Mouse (Mus musculus) midbrain, embryonic 12.5 days (tissue): ENCODE measurements around the gene Hirip3. TPM values are rescaled to one million over a fixed set of nuclear protein-coding genes. Genes with fewer than 3 reads are reported as not detected.

Source experiments
- polyA plus RNA-seq: library from polyadenylated mRNA; unstranded; fragments of >200 nt; fragmentation: Nextera tagmentation; extraction: Ambion mirVana; gene quantifications from 2 replicates; pipeline ENCODE4 v1.2.1, GENCODE M21; 2016

Hirip3 gene
- polyA plus RNA-seq, 1 experiment from 2014 or later = 43.1 TPM

Other genes starting within 250 kb of the Hirip3 start
- 4.4 and 7.9 TPM in 2 replicates for gene Nupr1, start 231.1 kb upstream of the Hirip3 start, polyA plus RNA-seq
- gene Sgf29, start 212.7 kb upstream of the Hirip3 start, polyA plus RNA-seq = 44.1 and 46.4 TPM in 2 replicates
- gene Sult1a1, start 185.5 kb upstream of the Hirip3 start, polyA plus RNA-seq = 0.45 and 1.1 TPM in 2 replicates
- 151 TPM in 2 replicates for gene Bola2, start 166.6 kb upstream of the Hirip3 start, polyA plus RNA-seq
- gene Slx1b, start 166.2 kb upstream of the Hirip3 start, polyA plus RNA-seq = 16.6 and 19.1 TPM in 2 replicates
- 60.8 and 65.9 TPM in 2 replicates for gene Coro1a, start 154.2 kb upstream of the Hirip3 start, polyA plus RNA-seq
- 56.1 and 58.0 TPM in 2 replicates for gene Mapk3, start 102.4 kb upstream of the Hirip3 start, polyA plus RNA-seq
- 2.0 and 2.4 TPM in 2 replicates for gene Gdpd3, start 95.6 kb upstream of the Hirip3 start, polyA plus RNA-seq
- gene Ypel3, start 85.0 kb upstream of the Hirip3 start, polyA plus RNA-seq = 125 and 126 TPM in 2 replicates
- gene Tbx6, start 80.5 kb upstream of the Hirip3 start, polyA plus RNA-seq = 0.64 and 0.65 TPM in 2 replicates
- 315 and 323 TPM in 2 replicates for gene Ppp4c, start 69.5 kb upstream of the Hirip3 start, polyA plus RNA-seq
- 19.3 and 20.0 TPM in 2 replicates for gene Fam57b, start 64.3 kb upstream of the Hirip3 start, polyA plus RNA-seq
- not detected in 2 replicates for gene 4930451I11Rik, start 30.3 kb upstream of the Hirip3 start, polyA plus RNA-seq
- 6.3 and 7.7 TPM in 2 replicates for gene Doc2a, start 14.6 kb upstream of the Hirip3 start, polyA plus RNA-seq
- gene Ino80e, start 405 bp downstream of the Hirip3 start, polyA plus RNA-seq = 90.9 and 96.0 TPM in 2 replicates
- 68.3 and 71.0 TPM in 2 replicates for gene Taok2, start 22.7 kb downstream of the Hirip3 start, polyA plus RNA-seq
- gene Tmem219, start 60.9 kb downstream of the Hirip3 start, polyA plus RNA-seq = 32.7 and 36.5 TPM in 2 replicates
- 50.5 and 53.7 TPM in 2 replicates for gene Kctd13, start 66.9 kb downstream of the Hirip3 start, polyA plus RNA-seq
- 1.6 and 2.7 TPM in 2 replicates for gene Asphd1, start 87.6 kb downstream of the Hirip3 start, polyA plus RNA-seq
- gene Sez6l2, start 88.6 kb downstream of the Hirip3 start, polyA plus RNA-seq = 13.8 and 16.9 TPM in 2 replicates
- 81.1 and 87.2 TPM in 2 replicates for gene Cdipt, start 113.9 kb downstream of the Hirip3 start, polyA plus RNA-seq
- gene Cdiptos, start 114.1 kb downstream of the Hirip3 start, polyA plus RNA-seq = 1.0 and 1.3 TPM in 2 replicates
- gene Mvp, start 152.6 kb downstream of the Hirip3 start, polyA plus RNA-seq = 5.0 and 5.8 TPM in 2 replicates
- gene Pagr1b, start 154.5 kb downstream of the Hirip3 start, polyA plus RNA-seq = 0.32 and 0.39 TPM in 2 replicates
- 53.1 and 65.0 TPM in 2 replicates for gene Pagr1a, start 155.4 kb downstream of the Hirip3 start, polyA plus RNA-seq
- 56.8 and 66.8 TPM in 2 replicates for gene Gm42742, start 159.1 kb downstream of the Hirip3 start, polyA plus RNA-seq
- 4.3 and 5.5 TPM in 2 replicates for gene Prrt2, start 159.2 kb downstream of the Hirip3 start, polyA plus RNA-seq
- 118 and 133 TPM in 2 replicates for gene Maz, start 165.1 kb downstream of the Hirip3 start, polyA plus RNA-seq
- gene Kif22, start 180.5 kb downstream of the Hirip3 start, polyA plus RNA-seq = 129 and 136 TPM in 2 replicates
- not detected in 2 replicates for gene Zg16, start 225.4 kb downstream of the Hirip3 start, polyA plus RNA-seq
- gene AI467606, start 229.4 kb downstream of the Hirip3 start, polyA plus RNA-seq = 1.1 and 1.5 TPM in 2 replicates